Mouse (Mus musculus) forebrain, embryonic 14.5 days (tissue): ENCODE measurements around the gene Bpifb1. TPM values are rescaled to one million over a fixed set of nuclear protein-coding genes. Genes with fewer than 3 reads are reported as not detected.
"Not testable (repeated sequence)": the region's sequence is repeated elsewhere in the genome, so short reads cannot be mapped to it uniquely, and the experiment has no call there.

Experiments used
- ATAC-seq: fragments of 200-750 bp; cut with Nextera tagmentation; 2 replicates; pipeline ENCODE4 v1.8.0; 2017; ENCODE audit warnings: mild to moderate bottlenecking, moderate library complexity
- DNase-seq: peaks from one replicate; pipeline ENCODE4 v3.0.0-alpha.2; 2015; ENCODE audit warnings: low spot score
- H3K27ac ChIP-seq: fragments of 300-500 bp; sonication (generic); 2 replicates; pipeline ENCODE4 v1.5.1; 2014; ENCODE audit warnings: low read depth, mild to moderate bottlenecking, control low read depth, low read length, moderate library complexity
- H3K27me3 ChIP-seq: fragments of 300-500 bp; sonication (generic); replicated peaks from 2 replicates; pipeline ENCODE4 v1.6.1; 2014; ENCODE audit warnings: low read length, control low read depth, mixed read lengths; ENCODE audit not compliant: control insufficient read depth, insufficient read depth
- H3K36me3 ChIP-seq: fragments of 300-500 bp; sonication (generic); 2 replicates; pipeline ENCODE4 v1.6.1; 2014; ENCODE audit warnings: low read length, control low read depth; ENCODE audit not compliant: control insufficient read depth, insufficient read depth
- H3K4me1 ChIP-seq: fragments of 300-500 bp; sonication (generic); 2 replicates; pipeline ENCODE4 v1.6.1; 2014; ENCODE audit warnings: antibody characterized with exemption, low read length, control low read depth; ENCODE audit not compliant: control insufficient read depth, insufficient read depth
- H3K4me2 ChIP-seq: fragments of 300-500 bp; sonication (generic); 2 replicates; pipeline ENCODE4 v1.6.1; 2014; ENCODE audit warnings: mild to moderate bottlenecking, control low read depth, low read length
- H3K4me3 ChIP-seq: fragments of 300-500 bp; sonication (generic); 2 replicates; pipeline ENCODE4 v1.5.1; 2014; ENCODE audit warnings: low read depth, low read length, control low read depth
- H3K9ac ChIP-seq: fragments of 300-500 bp; sonication (generic); 2 replicates; pipeline ENCODE4 v1.6.1; 2014; ENCODE audit warnings: mild to moderate bottlenecking, low read length, control low read depth, moderate library complexity
- H3K9me3 ChIP-seq: fragments of 300-500 bp; sonication (generic); replicated peaks from 2 replicates; pipeline ENCODE4 v1.6.1; 2016; ENCODE audit warnings: low read length, control low read depth, mixed read lengths; ENCODE audit not compliant: control insufficient read depth
- WGBS: fragments of 180-500 bp; shearing (Covaris S2); extraction: QIAGEN DNeasy Blood & Tissue Kit; methylation state at CpG from one replicate; pipeline ENCODE4 v1.1.7; 2014; 5-methylcytosine and 5-hydroxymethylcytosine counted together
- polyA plus RNA-seq: library from polyadenylated mRNA; unstranded; fragments of >200 nt; fragmentation: Nextera tagmentation; extraction: Ambion mirVana; gene quantifications from 2 replicates; pipeline ENCODE4 v1.2.1, GENCODE M21; 2014

Gene Bpifb1
- polyA plus RNA-seq, 1 experiment from 2014 or later, result 0.28 TPM

GRCm38 (mm10) chr2:154223265-154223916, 32.8 kb downstream of the Bpifb1 start, which contains the start of gene Bpifb5:
TSS of gene Bpifb5 (plus strand) at chr2:154223742.
- Histone ChIP-seq H3K36me3 (no peaks in the 10 kb centered on the region), H3K4me3 (no peak within 1 kb of the TSS), H3K27ac (no peak within 1 kb of the TSS), H3K9me3 (no peaks in the 10 kb centered on the region), H3K9ac (no peak within 1 kb of the TSS), H3K4me2 (peak within 1 kb of the TSS; percentile 24; the same call in 1 of the 2 replicates), H3K4me1 (peaks cover 9% of the 10 kb centered on the region), H3K27me3 (no peaks in the 10 kb centered on the region)
- ATAC-seq (peak; percentile 88), DNase-seq (peak; percentile 91)
- 6% methylated on average over 14 of the region's 14 CpGs for WGBS

GRCm38 (mm10) chr2:154223917-154224273, 33.3 kb downstream of the Bpifb1 start:
- ATAC-seq, result 0 out of 2 replicates have a peak, but pooled peaks have one; percentile 10
- Histone ChIP-seq H3K4me2 (peak overlapping the region; percentile 24; the same call in 1 of the 2 replicates), H3K27ac (no peak overlapping the region)

DNA sequence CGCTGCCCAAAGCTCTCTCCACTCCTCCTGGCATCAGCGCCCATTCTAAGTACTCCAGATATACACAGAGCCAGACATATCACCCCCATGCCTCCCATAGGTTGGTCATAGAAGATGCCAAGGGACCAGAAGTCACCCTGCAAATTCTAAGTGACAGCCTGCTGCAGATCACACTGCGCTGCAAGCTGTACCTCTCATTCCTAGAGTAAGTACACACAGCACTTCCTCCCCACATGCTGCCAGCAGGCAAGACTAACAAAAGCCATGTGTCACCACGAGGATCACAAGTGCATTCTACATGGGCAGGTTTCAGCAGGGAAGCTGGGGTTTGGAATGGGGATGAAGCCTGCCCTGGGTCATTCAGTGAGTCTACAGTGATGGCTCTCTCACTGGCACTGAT, 36.4 kb downstream of the Bpifb1 start:
- DNase-seq (no peak), ATAC-seq (no peak)
- Histone ChIP-seq H3K4me1 (peaks cover 9% of the 10 kb centered on the region), H3K9me3 (no peaks in the 10 kb centered on the region), H3K36me3 (no peaks in the 10 kb centered on the region), H3K9ac (no peak overlapping the region), H3K4me3 (no peak overlapping the region), H3K4me2 (no peak overlapping the region), H3K27ac (no peak overlapping the region), H3K27me3 (no peaks in the 10 kb centered on the region)
- WGBS, result 84% methylated on average over 4 of the region's 4 CpGs

More at GRCm38 (mm10) chr2:154223917-154224273, 33.3 kb downstream of the Bpifb1 start:
- no peaks in the 10 kb centered on the region for H3K27me3 ChIP-seq
- H3K9me3 ChIP-seq, result no peaks in the 10 kb centered on the region
- no peaks in the 10 kb centered on the region for H3K36me3 ChIP-seq
- no peak for DNase-seq
- no peak overlapping the region for H3K9ac ChIP-seq
- 23% methylated on average over 2 of the region's 2 CpGs for WGBS
- H3K4me1 ChIP-seq, result peaks cover 9% of the 10 kb centered on the region
- no peak overlapping the region for H3K4me3 ChIP-seq

DNA sequence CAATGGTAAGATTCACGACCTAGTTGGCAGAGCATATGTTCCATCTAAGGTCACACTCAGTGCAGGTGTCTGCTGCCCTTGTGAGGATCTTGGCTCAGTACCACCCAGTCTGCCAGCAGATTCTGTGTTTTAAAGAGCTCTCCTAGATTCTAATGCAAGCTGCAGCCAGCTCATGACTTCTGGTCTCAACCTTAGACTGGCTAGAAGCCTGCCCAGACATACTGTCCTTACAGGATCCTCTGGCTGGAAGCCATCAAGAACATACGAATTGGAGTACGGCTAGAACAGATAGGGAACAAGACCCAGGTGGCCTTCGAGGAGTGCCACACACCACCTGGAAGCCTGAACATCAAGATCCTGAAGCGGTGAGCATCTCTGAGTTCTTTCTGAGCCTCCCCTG, 37.2 kb downstream of the Bpifb1 start:
- ATAC-seq, result no peak
- Histone ChIP-seq H3K9me3 (no peaks in the 10 kb centered on the region), H3K9ac (no peak overlapping the region), H3K36me3 (no peaks in the 10 kb centered on the region), H3K4me3 (no peak overlapping the region), H3K4me2 (no peak overlapping the region), H3K27ac (no peak overlapping the region), H3K4me1 (peaks cover 7% of the 10 kb centered on the region), H3K27me3 (no peaks in the 10 kb centered on the region)
- DNase-seq, result no peak
- 91% methylated on average over 5 of the region's 5 CpGs for WGBS

DNA sequence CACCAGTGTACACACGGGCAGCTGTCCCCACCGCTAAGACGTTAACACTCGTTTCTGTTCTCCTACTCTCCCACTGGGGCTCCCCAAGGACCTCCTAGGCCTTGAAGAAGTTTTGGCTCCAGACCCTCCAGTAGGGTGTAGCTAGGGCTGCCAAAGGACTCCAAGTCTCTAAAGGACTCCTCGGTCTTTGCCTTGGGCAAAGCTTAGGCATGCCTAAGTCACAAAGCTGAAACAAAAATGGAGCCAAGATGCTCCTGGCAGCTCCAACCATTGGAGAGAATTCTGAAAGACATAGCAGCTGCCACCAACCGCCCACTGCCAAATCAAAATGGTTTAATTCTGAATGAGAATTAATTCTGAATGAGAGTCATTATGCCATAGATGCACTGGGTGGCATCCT, 42.8 kb downstream of the Bpifb1 start:
- Histone ChIP-seq H3K27ac (no peak overlapping the region), H3K9me3 (no peaks in the 10 kb centered on the region), H3K4me3 (no peak overlapping the region), H3K4me1 (no peaks in the 10 kb centered on the region), H3K4me2 (no peak overlapping the region), H3K36me3 (no peaks in the 10 kb centered on the region), H3K27me3 (no peaks in the 10 kb centered on the region), H3K9ac (no peak overlapping the region)
- WGBS, result 79% methylated on average over 6 of the region's 6 CpGs
- DNase-seq, result peak; percentile 45
- ATAC-seq, result no peak

GRCm38 (mm10) chr2:154240771-154241170, 50.2 kb downstream of the Bpifb1 start:
- ATAC-seq, result no peak
- H3K4me2 ChIP-seq, result no peak overlapping the region
- H3K36me3 ChIP-seq, result no peaks in the 10 kb centered on the region
- DNase-seq, result no peak
- H3K9me3 ChIP-seq, result no peaks in the 10 kb centered on the region
- 94% methylated on average over 6 of the region's 6 CpGs for WGBS
- H3K27me3 ChIP-seq, result no peaks in the 10 kb centered on the region
- H3K9ac ChIP-seq, result no peak overlapping the region
- no peak overlapping the region for H3K4me3 ChIP-seq
- no peaks in the 10 kb centered on the region for H3K4me1 ChIP-seq
- no peak overlapping the region for H3K27ac ChIP-seq

GRCm38 (mm10) chr2:154242726-154243125, 52.1 kb downstream of the Bpifb1 start:
- not testable (repeated sequence) for ATAC-seq, H3K36me3 ChIP-seq, H3K4me1 ChIP-seq, H3K27me3 ChIP-seq, H3K27ac ChIP-seq, H3K4me2 ChIP-seq, H3K9me3 ChIP-seq, H3K9ac ChIP-seq, DNase-seq, H3K4me3 ChIP-seq
- WGBS, result 96% methylated on average over 11 of the region's 12 CpGs

GRCm38 (mm10) chr2:154243356-154244036, 52.9 kb downstream of the Bpifb1 start:
- 84% methylated on average over 10 of the region's 10 CpGs for WGBS
- no peak overlapping the region for H3K4me2 ChIP-seq
- H3K9me3 ChIP-seq, result no peaks in the 10 kb centered on the region
- H3K27ac ChIP-seq, result no peak overlapping the region
- H3K27me3 ChIP-seq, result no peaks in the 10 kb centered on the region
- no peaks in the 10 kb centered on the region for H3K4me1 ChIP-seq
- H3K4me3 ChIP-seq, result no peak overlapping the region
- DNase-seq (no peak), ATAC-seq (no peak)
- no peak overlapping the region for H3K9ac ChIP-seq
- H3K36me3 ChIP-seq, result no peaks in the 10 kb centered on the region

GRCm38 (mm10) chr2:154245322-154245721, 54.7 kb downstream of the Bpifb1 start:
- Histone ChIP-seq H3K36me3 (no peaks in the 10 kb centered on the region), H3K27ac (no peak overlapping the region), H3K4me1 (no peaks in the 10 kb centered on the region), H3K4me3 (no peak overlapping the region), H3K9ac (no peak overlapping the region), H3K9me3 (no peaks in the 10 kb centered on the region), H3K27me3 (no peaks in the 10 kb centered on the region), H3K4me2 (no peak overlapping the region)
- 94% methylated on average over 5 of the region's 5 CpGs for WGBS
- DNase-seq, result no peak
- ATAC-seq, result no peak
